Mouse (Mus musculus) stomach, postnatal 0 days (tissue): Measurements from ENCODE around the gene Myo1f.

Source experiments
- CTCF ChIP-seq: IDR thresholded peaks from 2 replicates; pipeline ENCODE4 v1.5.1; 2016; ENCODE audit warnings: antibody characterized with exemption, low read depth, mild to moderate bottlenecking, moderate library complexity
- EP300 ChIP-seq: optimal IDR thresholded peaks from 2 replicates; pipeline ENCODE3; 2016; ENCODE audit warnings: antibody characterized with exemption

DNA sequence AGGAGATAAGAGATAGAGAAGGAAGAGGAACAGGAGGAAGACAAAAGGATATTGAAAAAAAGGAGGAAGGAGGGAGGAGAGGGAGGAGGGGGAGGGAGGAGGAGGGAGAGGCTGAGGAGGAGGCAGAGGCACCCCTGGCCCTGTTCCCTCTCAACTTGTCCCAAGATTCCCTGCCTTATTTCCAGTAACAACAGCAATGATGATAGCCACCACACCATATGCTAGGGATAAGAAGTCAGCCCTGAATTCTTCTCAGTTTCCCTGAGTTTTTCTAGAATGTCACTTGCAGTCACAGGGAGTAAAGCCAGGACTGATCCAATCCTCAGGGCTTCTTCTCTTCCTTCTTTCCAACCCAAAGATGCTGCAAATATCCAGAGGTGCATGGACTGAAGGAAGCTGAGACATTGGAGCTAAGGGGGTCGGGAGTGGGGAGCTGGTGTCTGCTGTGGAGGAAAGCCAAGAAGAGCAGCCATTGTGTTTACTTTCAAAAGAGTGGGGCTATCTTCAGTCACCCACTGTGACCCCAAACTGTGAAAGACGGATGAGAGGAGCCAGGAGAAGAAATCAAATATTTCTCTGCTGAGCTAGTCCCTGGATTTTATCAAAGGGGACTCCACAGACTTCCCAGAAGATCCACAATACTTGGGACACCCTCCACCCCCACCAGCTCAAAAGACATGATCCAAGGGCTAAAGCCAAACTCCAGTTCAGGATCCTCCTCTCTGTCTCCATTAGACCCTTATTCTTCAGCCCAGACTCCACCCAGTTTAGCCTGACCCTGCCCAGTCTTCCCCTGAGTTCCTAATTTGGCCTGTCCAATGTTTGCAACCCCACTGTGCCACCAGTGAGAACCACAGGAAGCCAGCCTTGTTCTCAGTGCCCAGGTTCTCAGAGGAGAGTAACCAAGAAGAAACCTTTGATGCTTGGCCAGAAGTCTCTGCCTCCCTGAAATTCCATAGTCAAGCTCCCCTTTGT lies 42.8 kb upstream of the Myo1f start:
- no peak for TF ChIP-seq EP300
- no peak for TF ChIP-seq CTCF
